Mouse (Mus musculus): ENCODE data around the gene Nme6. TPM values are rescaled to one million over a fixed set of nuclear protein-coding genes. Genes with fewer than 3 reads are reported as not detected.

The Nme6 gene
- 4.8 TPM for polyA plus RNA-seq (2014; fragmentation: Illumina TruSeq; extraction: RNeasy Lipid Tissue Mini Kit (QIAGEN cat#74804); ENCODE audit: low read depth, low replicate concordance)

GRCm38 (mm10) chr9:109832391-109833087, at the start of gene Nme6:
Nme6 (plus strand) TSS chr9:109832749.

DNA sequence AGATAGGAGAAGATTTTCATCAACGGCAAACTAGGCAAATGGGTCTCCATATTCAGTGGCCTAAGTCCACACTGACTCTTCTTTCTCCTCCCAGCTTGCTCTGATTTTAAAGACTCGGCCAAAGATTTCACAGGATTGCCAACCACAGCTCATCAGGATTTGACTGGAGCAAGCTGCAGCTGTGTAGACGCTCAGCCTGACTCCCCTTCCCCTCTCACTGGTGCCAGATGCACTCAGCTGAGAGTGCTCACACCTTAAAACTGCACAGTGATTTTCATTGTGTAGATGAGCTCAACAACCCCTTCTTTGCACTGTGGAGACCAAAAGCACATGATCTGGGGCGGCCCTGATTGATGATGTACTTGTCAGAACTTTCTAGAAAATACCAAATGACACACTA, 42.0 kb upstream of the Nme6 start, which contains the start of gene Fbxw27:
Fbxw27 (minus strand) TSS at position 101 of the 400 bp plus-strand sequence.

GRCm38 (mm10) chr9:109811980-109812379, 20.6 kb upstream of the Nme6 start, which contains the start of gene Spink8:
Spink8 (plus strand) TSS chr9:109812280.

GRCm38 (mm10) chr9:109849312-109849758, 16.8 kb downstream of the Nme6 start, which contains the start of gene Camp:
Camp (minus strand) TSS chr9:109849617.

DNA sequence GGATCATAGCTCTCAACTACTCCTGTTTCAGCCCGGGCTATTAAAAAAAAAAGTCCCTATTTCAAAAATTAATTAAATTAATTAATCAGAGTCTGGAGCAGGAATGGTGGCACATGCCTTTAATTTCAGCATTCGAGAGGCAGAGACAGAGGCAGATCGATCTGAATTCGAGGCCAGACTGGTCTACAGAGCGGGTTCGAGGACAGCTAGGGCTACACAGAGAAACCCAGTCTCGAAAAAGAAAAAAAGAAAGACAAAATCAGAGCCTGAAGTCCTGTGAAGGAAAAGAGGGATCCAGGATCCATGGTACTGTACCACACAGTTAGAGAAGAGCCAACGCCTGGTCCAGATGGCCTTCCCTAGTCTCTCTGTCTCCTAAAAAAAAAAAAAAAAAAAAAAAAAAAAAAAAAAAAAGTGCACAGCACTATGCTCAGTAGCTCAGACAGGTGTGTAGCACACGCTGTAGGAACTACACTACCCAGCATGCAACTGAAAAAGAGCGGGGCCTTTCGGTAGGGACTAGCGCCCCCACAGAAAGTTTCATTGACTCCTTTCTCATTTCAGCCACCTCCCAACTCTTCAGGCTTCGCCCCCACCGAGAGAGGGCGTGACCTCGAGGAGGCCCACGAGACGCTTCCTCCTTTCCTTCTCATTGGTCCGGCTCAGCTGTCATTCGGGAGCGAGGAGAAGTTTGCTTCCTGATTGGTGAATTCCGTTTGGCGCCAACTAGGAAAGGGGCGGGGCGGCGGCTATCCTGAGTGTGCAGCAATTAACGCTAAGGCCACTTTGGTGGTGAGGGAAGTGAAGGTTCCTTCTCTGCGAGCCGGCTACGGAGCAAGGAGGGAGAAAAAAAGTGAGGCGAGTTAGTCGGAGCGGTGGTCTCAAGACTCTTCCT, 42.5 kb downstream of the Nme6 start, which contains the start of gene Cdc25a:
Cdc25a (plus strand) TSS at position 783 of the 895 bp plus-strand sequence.

Other genes with a start within 250 kb of the Nme6 start
- gene Fbxw24, start 206.7 kb upstream of the Nme6 start, polyA plus RNA-seq (2014; fragmentation: Illumina TruSeq; extraction: RNeasy Lipid Tissue Mini Kit (QIAGEN cat#74804); ENCODE audit: low read depth, low replicate concordance): not detected
- gene Fbxw25, start 168.1 kb upstream of the Nme6 start, polyA plus RNA-seq (2014; fragmentation: Illumina TruSeq; extraction: RNeasy Lipid Tissue Mini Kit (QIAGEN cat#74804); ENCODE audit: low read depth, low replicate concordance): not detected
- not detected for gene Fbxw18, start 130.0 kb upstream of the Nme6 start, polyA plus RNA-seq (2014; fragmentation: Illumina TruSeq; extraction: RNeasy Lipid Tissue Mini Kit (QIAGEN cat#74804); ENCODE audit: low read depth, low replicate concordance)
- not detected for gene Fbxw26, start 86.7 kb upstream of the Nme6 start, polyA plus RNA-seq (2014; fragmentation: Illumina TruSeq; extraction: RNeasy Lipid Tissue Mini Kit (QIAGEN cat#74804); ENCODE audit: low read depth, low replicate concordance)
- gene Fbxw27, start 42.1 kb upstream of the Nme6 start, polyA plus RNA-seq (2014; fragmentation: Illumina TruSeq; extraction: RNeasy Lipid Tissue Mini Kit (QIAGEN cat#74804); ENCODE audit: low read depth, low replicate concordance): not detected
- gene Spink8, start 20.5 kb upstream of the Nme6 start, polyA plus RNA-seq (2014; fragmentation: Illumina TruSeq; extraction: RNeasy Lipid Tissue Mini Kit (QIAGEN cat#74804); ENCODE audit: low read depth, low replicate concordance): 2.3 TPM
- gene Camp, start 16.9 kb downstream of the Nme6 start, polyA plus RNA-seq (2014; fragmentation: Illumina TruSeq; extraction: RNeasy Lipid Tissue Mini Kit (QIAGEN cat#74804); ENCODE audit: low read depth, low replicate concordance): not detected
- 13.1 TPM for gene Cdc25a, start 42.8 kb downstream of the Nme6 start, polyA plus RNA-seq (2014; fragmentation: Illumina TruSeq; extraction: RNeasy Lipid Tissue Mini Kit (QIAGEN cat#74804); ENCODE audit: low read depth, low replicate concordance)
- gene Map4, start 98.7 kb downstream of the Nme6 start, polyA plus RNA-seq (2014; fragmentation: Illumina TruSeq; extraction: RNeasy Lipid Tissue Mini Kit (QIAGEN cat#74804); ENCODE audit: low read depth, low replicate concordance): 37.0 TPM